Mouse (Mus musculus): ENCODE data around the gene Galnt16. TPM values are rescaled to one million over a fixed set of nuclear protein-coding genes. Genes with fewer than 3 reads are reported as not detected.

Galnt16 gene
- total and polyA plus RNA-seq, 3 experiments: 0.08 TPM; not detected in 2

- H3K9me3 ChIP-seq (replicated peaks; ENCODE audit: insufficient read depth, low read length): no peaks in the 10 kb centered on the region
- H3K36me3 ChIP-seq (ENCODE audit: control insufficient read depth in 1 of 2, insufficient read depth in 2 of 2, low read length in 2 of 2): no peaks in the 10 kb centered on the region
- DNase-seq (ENCODE audit: low read depth, low spot score): no peak
- H3K4me3 ChIP-seq (ENCODE audit: control insufficient read depth in 1 of 2, insufficient read depth in 1 of 2, low read depth in 2 of 2, low read length in 2 of 2): no peak overlapping the region
- no peaks in the 10 kb centered on the region for H3K79me2 ChIP-seq (ENCODE audit: control insufficient read depth, insufficient read depth, low read length, poor library complexity)
- no peak overlapping the region for H3K27ac ChIP-seq (ENCODE audit: control insufficient read depth, low read depth, low read length)
- H3K4me1 ChIP-seq (ENCODE audit: control insufficient read depth in 1 of 2, insufficient read depth in 2 of 2, low read length in 2 of 2): no peaks in the 10 kb centered on the region
- no peak overlapping the region for H3K9ac ChIP-seq (ENCODE audit: control insufficient read depth, low read depth, low read length, poor library complexity, severe bottlenecking)
- no peak for TF ChIP-seq UBTF (IDR thresholded peaks at IDR 0.05; ENCODE audit: borderline replicate concordance, insufficient read depth, low read depth, low read length)
- TF ChIP-seq TAL1 (IDR thresholded peaks at IDR 0.05; ENCODE audit: low read length): no peak
- no peak for TF ChIP-seq MYC (IDR thresholded peaks at IDR 0.05; ENCODE audit: low read depth, low read length)
- TF ChIP-seq SIN3A (IDR thresholded peaks at IDR 0.05; ENCODE audit: low read length): no peak
- TF ChIP-seq ELF1 (IDR thresholded peaks at IDR 0.05; ENCODE audit: low read depth, low read length): no peak
- TF ChIP-seq HCFC1 (IDR thresholded peaks at IDR 0.05; ENCODE audit: low read depth, low read length): no peak
- TF ChIP-seq MAFK (IDR thresholded peaks at IDR 0.05; ENCODE audit: borderline replicate concordance, low read depth, low read length): no peak
- TF ChIP-seq E2F4 (IDR thresholded peaks at IDR 0.05; ENCODE audit: borderline replicate concordance, low read depth, low read length): no peak
- TF ChIP-seq JUND (IDR thresholded peaks at IDR 0.05; ENCODE audit: low read depth, low read length): no peak
- TF ChIP-seq ZNF384 (IDR thresholded peaks at IDR 0.05; ENCODE audit: low read depth, low read length): no peak
- no peak for TF ChIP-seq MAX (IDR thresholded peaks at IDR 0.05; ENCODE audit: low read length)
- no peak for TF ChIP-seq CHD2 (IDR thresholded peaks at IDR 0.05; ENCODE audit: low read length)
- no peaks in the 10 kb centered on the region for H3K27me3 ChIP-seq (ENCODE audit: control insufficient read depth in 1 of 2, insufficient read depth in 2 of 2, low read length in 2 of 2)
Observed at GRCm38 (mm10) chr12:80612113-80612791, 94.2 kb downstream of the Galnt16 start.

GRCm38 (mm10) chr12:80615371-80616257, 97.5 kb downstream of the Galnt16 start:
- Histone ChIP-seq H3K27me3 (ENCODE audit: control insufficient read depth in 1 of 2, insufficient read depth in 2 of 2, low read length in 2 of 2) (no peaks in the 10 kb centered on the region), H3K4me1 (ENCODE audit: control insufficient read depth in 1 of 2, insufficient read depth in 2 of 2, low read length in 2 of 2) (no peaks in the 10 kb centered on the region), H3K27ac (ENCODE audit: control insufficient read depth, low read depth, low read length) (no peak overlapping the region), H3K36me3 (ENCODE audit: control insufficient read depth in 1 of 2, insufficient read depth in 2 of 2, low read length in 2 of 2) (no peaks in the 10 kb centered on the region), H3K9me3 (replicated peaks; ENCODE audit: insufficient read depth, low read length) (no peaks in the 10 kb centered on the region), H3K4me3 (ENCODE audit: control insufficient read depth in 1 of 2, insufficient read depth in 1 of 2, low read depth in 2 of 2, low read length in 2 of 2) (no peak overlapping the region), H3K9ac (ENCODE audit: control insufficient read depth, low read depth, low read length, poor library complexity, severe bottlenecking) (no peak overlapping the region), H3K79me2 (ENCODE audit: control insufficient read depth, insufficient read depth, low read length, poor library complexity) (no peaks in the 10 kb centered on the region)
- TF ChIP-seq USF1 (IDR thresholded peaks at IDR 0.05; ENCODE audit: low read depth, low read length) (peak; percentile 49; the same call in 1 of the 2 replicates), EP300 (IDR thresholded peaks at IDR 0.05; ENCODE audit: low read depth in 1 of 2, low read length in 2 of 2) (no peak), ZKSCAN1 (IDR thresholded peaks at IDR 0.05; ENCODE audit: low read depth, low read length) (no peak), MEF2A (IDR thresholded peaks at IDR 0.05; ENCODE audit: extremely low read depth, insufficient replicate concordance, low read depth, low read length, poor library complexity, severe bottlenecking) (no peak), MAZ (IDR thresholded peaks at IDR 0.05; ENCODE audit: low read depth, low read length) (no peak), ELF1 (IDR thresholded peaks at IDR 0.05; ENCODE audit: low read depth, low read length) (no peak)
- DNase-seq (ENCODE audit: low read depth, low spot score): no peak
